Mouse (Mus musculus) intestine, postnatal 0 days (tissue): ENCODE results near the gene Rhbg. TPM values are rescaled to one million over a fixed set of nuclear protein-coding genes. Genes with fewer than 3 reads are reported as not detected.

Experiments
- ATAC-seq: fragments of 200-750 bp; cut with Nextera tagmentation; 2 replicates; pipeline ENCODE4 v1.8.0; 2017; ENCODE audit warnings: mild to moderate bottlenecking, moderate TSS enrichment, moderate library complexity
- H3K27ac ChIP-seq: fragments of 300-500 bp; sonication (generic); 2 replicates; pipeline ENCODE4 v1.5.1; 2014; ENCODE audit warnings: mild to moderate bottlenecking, low read depth, low read length, moderate library complexity
- H3K27me3 ChIP-seq: fragments of 300-500 bp; sonication (generic); replicated peaks from 2 replicates; pipeline ENCODE4 v1.6.1; 2014; ENCODE audit warnings: low read length, mixed read lengths; ENCODE audit not compliant: control insufficient read depth, insufficient read depth
- H3K36me3 ChIP-seq: fragments of 300-500 bp; sonication (generic); 2 replicates; pipeline ENCODE4 v1.6.1; 2014; ENCODE audit warnings: mild to moderate bottlenecking, moderate library complexity; ENCODE audit not compliant: control insufficient read depth, insufficient read depth
- H3K4me1 ChIP-seq: fragments of 300-500 bp; sonication (generic); replicated peaks from 2 replicates; pipeline ENCODE4 v1.6.1; 2014; ENCODE audit warnings: antibody characterized with exemption, low read length, mixed read lengths; ENCODE audit not compliant: control insufficient read depth, insufficient read depth
- H3K4me2 ChIP-seq: fragments of 300-500 bp; sonication (generic); replicated peaks from 2 replicates; pipeline ENCODE4 v1.6.1; 2014; ENCODE audit warnings: low read depth, mild to moderate bottlenecking, moderate library complexity
- H3K4me3 ChIP-seq: fragments of 300-500 bp; sonication (generic); 2 replicates; pipeline ENCODE4 v1.5.1; 2014; ENCODE audit warnings: low read depth, low read length
- H3K9ac ChIP-seq: fragments of 300-500 bp; sonication (generic); 2 replicates; pipeline ENCODE4 v1.6.1; 2014; ENCODE audit warnings: mild to moderate bottlenecking, low read depth, low read length
- H3K9me3 ChIP-seq: fragments of 300-500 bp; sonication (generic); 2 replicates; pipeline ENCODE4 v1.6.1; 2016; ENCODE audit warnings: mixed run types; ENCODE audit not compliant: control insufficient read depth
- CTCF ChIP-seq: sonication (generic); IDR thresholded peaks from 2 replicates; pipeline ENCODE4 v1.5.1; 2016; ENCODE audit warnings: low read depth, mild to moderate bottlenecking, control low read depth, antibody characterized with exemption, moderate library complexity
- WGBS: fragments of 180-500 bp; shearing (Covaris S2); extraction: QIAGEN DNeasy Blood & Tissue Kit; methylation state at CpG from one replicate; pipeline ENCODE4 v1.1.7; 2014; 5-methylcytosine and 5-hydroxymethylcytosine counted together
- polyA plus RNA-seq: library from polyadenylated mRNA; unstranded; fragments of >200 nt; fragmentation: Nextera tagmentation; extraction: Ambion mirVana; gene quantifications from 2 replicates; pipeline ENCODE4 v1.2.1, GENCODE M21; 2015

Rhbg gene
- polyA plus RNA-seq, 1 experiment from 2014 or later, result 0.65 TPM

GRCm38 (mm10) chr3:88244071-88244470 is 10.4 kb downstream of the Rhbg start:
- peak; percentile 86 for TF ChIP-seq CTCF
- H3K9me3 ChIP-seq, result no peaks in the 10 kb centered on the region
- no peak for ATAC-seq
- H3K36me3 ChIP-seq, result no peaks in the 10 kb centered on the region
- H3K4me1 ChIP-seq, result no peaks in the 10 kb centered on the region
- WGBS, result 13% methylated on average over 2 of the region's 2 CpGs
- H3K27me3 ChIP-seq, result peaks cover 56% of the 10 kb centered on the region
- no peak overlapping the region for H3K4me2 ChIP-seq
- no peak overlapping the region for H3K27ac ChIP-seq
- H3K9ac ChIP-seq, result no peak overlapping the region
- H3K4me3 ChIP-seq, result no peak overlapping the region

- H3K27me3 ChIP-seq, result peaks cover 67% of the 10 kb centered on the region
- H3K9me3 ChIP-seq, result no peaks in the 10 kb centered on the region
- H3K4me2 ChIP-seq, result no peak overlapping the region
- no peak overlapping the region for H3K27ac ChIP-seq
- peak; percentile 93 for TF ChIP-seq CTCF
- H3K4me1 ChIP-seq, result no peaks in the 10 kb centered on the region
- no peaks in the 10 kb centered on the region for H3K36me3 ChIP-seq
- no peak overlapping the region for H3K9ac ChIP-seq
- no peak overlapping the region for H3K4me3 ChIP-seq
- ATAC-seq, result 0 out of 2 replicates have a peak, but pooled peaks have one; percentile 30
- 6% methylated on average over 13 of the region's 13 CpGs for WGBS
These were observed 12.0 kb downstream of the Rhbg start for GRCm38 (mm10) chr3:88242531-88242930.

- H3K9ac ChIP-seq, result no peak overlapping the region
- no peak overlapping the region for H3K27ac ChIP-seq
- H3K27me3 ChIP-seq, result peaks cover 71% of the 10 kb centered on the region
- TF ChIP-seq CTCF, result no peak
- no peaks in the 10 kb centered on the region for H3K9me3 ChIP-seq
- no peak for ATAC-seq
- no peaks in the 10 kb centered on the region for H3K4me1 ChIP-seq
- 0 out of 2 replicates have a peak overlapping the region, but pooled peaks have one; percentile 5 for H3K4me3 ChIP-seq
- H3K36me3 ChIP-seq, result no peaks in the 10 kb centered on the region
- 4% methylated on average over 45 of the region's 48 CpGs for WGBS
- H3K4me2 ChIP-seq, result no peak overlapping the region
These were observed 13.3 kb downstream of the Rhbg start for GRCm38 (mm10) chr3:88241045-88241786.

DNA sequence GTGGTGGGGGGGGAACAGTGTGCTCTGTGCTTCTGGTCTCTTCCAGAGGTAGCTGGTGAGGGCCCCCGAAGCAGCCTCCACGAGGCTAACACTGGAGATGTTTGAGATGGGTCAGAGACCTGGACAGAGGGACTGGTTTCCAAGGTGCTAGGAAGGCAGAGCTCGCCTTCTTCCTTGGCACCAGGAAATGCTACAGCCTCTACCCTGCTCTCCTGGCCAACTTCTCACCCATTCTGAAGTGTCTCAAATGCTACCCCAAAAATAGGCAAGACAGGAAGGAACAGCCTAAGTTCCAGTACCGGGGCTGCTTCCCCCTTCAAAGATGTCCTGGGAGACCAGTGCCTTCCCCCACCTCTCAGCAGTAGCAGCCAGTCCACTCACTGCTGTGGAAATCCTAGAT is 15.1 kb downstream of the Rhbg start:
- no peaks in the 10 kb centered on the region for H3K36me3 ChIP-seq
- H3K27ac ChIP-seq, result no peak overlapping the region
- 64% methylated on average over 4 of the region's 4 CpGs for WGBS
- H3K4me2 ChIP-seq, result no peak overlapping the region
- no peak overlapping the region for H3K9ac ChIP-seq
- peaks cover 61% of the 10 kb centered on the region for H3K27me3 ChIP-seq
- ATAC-seq, result no peak
- H3K4me3 ChIP-seq, result no peak overlapping the region
- H3K9me3 ChIP-seq, result no peaks in the 10 kb centered on the region
- no peak for TF ChIP-seq CTCF
- H3K4me1 ChIP-seq, result no peaks in the 10 kb centered on the region

GRCm38 (mm10) chr3:88238866-88239391 is 15.6 kb downstream of the Rhbg start:
- no peak overlapping the region for H3K4me3 ChIP-seq
- no peaks in the 10 kb centered on the region for H3K4me1 ChIP-seq
- H3K9me3 ChIP-seq, result no peaks in the 10 kb centered on the region
- peaks cover 61% of the 10 kb centered on the region for H3K27me3 ChIP-seq
- H3K9ac ChIP-seq, result no peak overlapping the region
- H3K27ac ChIP-seq, result no peak overlapping the region
- no peak overlapping the region for H3K4me2 ChIP-seq
- no peak for TF ChIP-seq CTCF
- 56% methylated on average over 8 of the region's 8 CpGs for WGBS
- no peaks in the 10 kb centered on the region for H3K36me3 ChIP-seq
- ATAC-seq, result no peak

- Histone ChIP-seq H3K4me3 (no peak overlapping the region), H3K36me3 (no peaks in the 10 kb centered on the region), H3K4me2 (peak overlapping the region; percentile 25), H3K27ac (no peak overlapping the region), H3K4me1 (no peaks in the 10 kb centered on the region), H3K27me3 (peaks cover 56% of the 10 kb centered on the region), H3K9me3 (no peaks in the 10 kb centered on the region), H3K9ac (no peak overlapping the region)
- WGBS, result 11% methylated on average over 10 of the region's 10 CpGs
- no peak for ATAC-seq
- TF ChIP-seq CTCF, result peak; percentile 63
These were observed 16.8 kb downstream of the Rhbg start for GRCm38 (mm10) chr3:88237556-88238194.
